Mouse (Mus musculus): ENCODE data around the gene Fcer1g. TPM values are rescaled to one million over a fixed set of nuclear protein-coding genes. Genes with fewer than 3 reads are reported as not detected.

Fcer1g gene
- polyA plus RNA-seq, 1 experiment from 2014 or later: 25.5 TPM

DNA sequence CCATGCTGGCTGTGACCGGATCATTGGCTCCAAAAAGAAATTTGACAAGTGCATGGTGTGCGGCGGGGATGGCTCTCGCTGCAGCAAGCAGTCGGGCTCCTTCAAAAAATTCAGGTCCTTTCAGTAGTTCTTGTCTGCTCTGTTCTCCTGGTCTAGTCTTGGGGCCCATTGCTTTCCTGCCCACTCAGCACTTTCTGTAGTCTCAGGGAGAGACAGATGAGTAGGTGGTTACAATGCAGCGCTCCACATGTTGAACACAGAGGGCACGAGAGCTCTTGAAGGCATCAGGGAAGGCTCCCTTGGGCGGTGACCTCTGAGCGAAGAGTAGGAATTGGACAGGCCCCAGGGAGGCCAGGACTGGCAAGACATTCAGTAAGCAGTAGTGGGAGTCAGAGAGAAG is 23.6 kb upstream of the Fcer1g start:
- Histone ChIP-seq H3K36me3 (ENCODE audit: control insufficient read depth, insufficient read depth, low read length) (no peaks in the 10 kb centered on the region), H3K4me3 (ENCODE audit: low read length) (no peak overlapping the region), H3K27ac (ENCODE audit: low read depth, low read length) (no peak overlapping the region), H3K9ac (ENCODE audit: low read depth, low read length) (no peak overlapping the region), H3K9me3 (ENCODE audit: control insufficient read depth, low read length) (no peaks in the 10 kb centered on the region), H3K4me1 (ENCODE audit: control insufficient read depth, insufficient read depth, low read depth, low read length) (peaks cover 6% of the 10 kb centered on the region), H3K27me3 (replicated peaks; ENCODE audit: control insufficient read depth, insufficient read depth, low read length) (no peaks in the 10 kb centered on the region), H3K4me2 (ENCODE audit: low read length) (no peak overlapping the region)
- 86% methylated on average over 9 of the region's 9 CpGs for WGBS
- ATAC-seq: no peak

DNA sequence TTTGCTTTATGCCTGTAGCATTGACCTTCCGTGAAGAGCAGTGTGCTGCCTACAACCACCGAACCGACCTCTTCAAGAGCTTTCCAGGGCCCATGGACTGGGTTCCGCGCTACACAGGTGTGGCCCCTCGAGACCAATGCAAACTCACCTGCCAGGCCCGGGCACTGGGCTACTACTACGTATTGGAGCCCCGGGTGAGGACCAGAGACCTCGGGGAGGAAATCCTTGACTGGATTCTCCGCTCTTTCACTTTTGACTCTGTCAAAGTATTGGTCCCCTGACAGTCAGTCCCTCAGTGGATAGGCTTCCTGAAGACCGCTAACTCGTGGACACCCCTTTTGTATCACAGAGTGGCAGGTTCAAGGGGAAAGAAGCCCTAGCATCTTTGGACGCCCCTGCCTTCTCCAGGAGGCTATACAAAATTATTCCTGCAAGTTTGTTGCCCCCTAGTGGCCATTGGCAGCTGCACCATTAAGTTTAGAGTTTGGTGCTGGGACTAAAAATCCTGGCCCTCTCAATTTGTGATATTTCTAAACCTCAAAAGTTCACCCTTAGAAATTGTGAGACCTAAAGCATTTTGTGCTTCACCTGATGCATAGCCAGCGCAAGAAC is 22.9 kb upstream of the Fcer1g start:
- 70% methylated on average over 15 of the region's 15 CpGs for WGBS
- ATAC-seq: no peak

GRCm38 (mm10) chr1:171256095-171256818 is 22.1 kb upstream of the Fcer1g start:
- H3K4me2 ChIP-seq (ENCODE audit: low read length): no peak overlapping the region
- 92% methylated on average over 24 of the region's 24 CpGs for WGBS
- H3K4me3 ChIP-seq (ENCODE audit: low read length): no peak overlapping the region
- no peak for ATAC-seq
- peaks cover 13% of the 10 kb centered on the region for H3K4me1 ChIP-seq (ENCODE audit: control insufficient read depth, insufficient read depth, low read depth, low read length)
- H3K27me3 ChIP-seq (replicated peaks; ENCODE audit: control insufficient read depth, insufficient read depth, low read length): no peaks in the 10 kb centered on the region
- H3K36me3 ChIP-seq (ENCODE audit: control insufficient read depth, insufficient read depth, low read length): no peaks in the 10 kb centered on the region
- H3K9ac ChIP-seq (ENCODE audit: low read depth, low read length): no peak overlapping the region
- no peak overlapping the region for H3K27ac ChIP-seq (ENCODE audit: low read depth, low read length)
- no peaks in the 10 kb centered on the region for H3K9me3 ChIP-seq (ENCODE audit: control insufficient read depth, low read length)

More for the DNA sequence above, 22.9 kb upstream of the Fcer1g start:
- no peaks in the 10 kb centered on the region for H3K9me3 ChIP-seq (ENCODE audit: control insufficient read depth, low read length)
- no peaks in the 10 kb centered on the region for H3K36me3 ChIP-seq (ENCODE audit: control insufficient read depth, insufficient read depth, low read length)
- H3K27me3 ChIP-seq (replicated peaks; ENCODE audit: control insufficient read depth, insufficient read depth, low read length): no peaks in the 10 kb centered on the region
- peaks cover 6% of the 10 kb centered on the region for H3K4me1 ChIP-seq (ENCODE audit: control insufficient read depth, insufficient read depth, low read depth, low read length)
- H3K4me3 ChIP-seq (ENCODE audit: low read length): no peak overlapping the region
- no peak overlapping the region for H3K4me2 ChIP-seq (ENCODE audit: low read length)
- H3K27ac ChIP-seq (ENCODE audit: low read depth, low read length): no peak overlapping the region
- no peak overlapping the region for H3K9ac ChIP-seq (ENCODE audit: low read depth, low read length)

- Histone ChIP-seq H3K4me3 (ENCODE audit: low read length) (peak overlapping the region; percentile 37; the same call in 1 of the 2 replicates), H3K27ac (ENCODE audit: low read depth, low read length) (peak overlapping the region; percentile 70), H3K4me1 (ENCODE audit: control insufficient read depth, insufficient read depth, low read depth, low read length) (peaks cover 29% of the 10 kb centered on the region), H3K36me3 (ENCODE audit: control insufficient read depth, insufficient read depth, low read length) (no peaks in the 10 kb centered on the region), H3K9ac (ENCODE audit: low read depth, low read length) (peak overlapping the region; percentile 57), H3K27me3 (replicated peaks; ENCODE audit: control insufficient read depth, insufficient read depth, low read length) (no peaks in the 10 kb centered on the region), H3K4me2 (ENCODE audit: low read length) (peak overlapping the region; percentile 59), H3K9me3 (ENCODE audit: control insufficient read depth, low read length) (no peaks in the 10 kb centered on the region)
- WGBS: 50% methylated on average over 17 of the region's 17 CpGs
- ATAC-seq: no peak
Observed at GRCm38 (mm10) chr1:171252415-171252814, 18.2 kb upstream of the Fcer1g start.

GRCm38 (mm10) chr1:171251594-171252324 is 17.6 kb upstream of the Fcer1g start:
- Histone ChIP-seq H3K4me2 (ENCODE audit: low read length) (peak overlapping the region; percentile 59), H3K4me1 (ENCODE audit: control insufficient read depth, insufficient read depth, low read depth, low read length) (peaks cover 31% of the 10 kb centered on the region), H3K9ac (ENCODE audit: low read depth, low read length) (peak overlapping the region; percentile 57), H3K36me3 (ENCODE audit: control insufficient read depth, insufficient read depth, low read length) (no peaks in the 10 kb centered on the region), H3K27ac (ENCODE audit: low read depth, low read length) (peak overlapping the region; percentile 70), H3K27me3 (replicated peaks; ENCODE audit: control insufficient read depth, insufficient read depth, low read length) (no peaks in the 10 kb centered on the region), H3K9me3 (ENCODE audit: control insufficient read depth, low read length) (no peaks in the 10 kb centered on the region), H3K4me3 (ENCODE audit: low read length) (peak overlapping the region; percentile 37)
- ATAC-seq: no peak
- WGBS: 4% methylated on average over 13 of the region's 13 CpGs

DNA sequence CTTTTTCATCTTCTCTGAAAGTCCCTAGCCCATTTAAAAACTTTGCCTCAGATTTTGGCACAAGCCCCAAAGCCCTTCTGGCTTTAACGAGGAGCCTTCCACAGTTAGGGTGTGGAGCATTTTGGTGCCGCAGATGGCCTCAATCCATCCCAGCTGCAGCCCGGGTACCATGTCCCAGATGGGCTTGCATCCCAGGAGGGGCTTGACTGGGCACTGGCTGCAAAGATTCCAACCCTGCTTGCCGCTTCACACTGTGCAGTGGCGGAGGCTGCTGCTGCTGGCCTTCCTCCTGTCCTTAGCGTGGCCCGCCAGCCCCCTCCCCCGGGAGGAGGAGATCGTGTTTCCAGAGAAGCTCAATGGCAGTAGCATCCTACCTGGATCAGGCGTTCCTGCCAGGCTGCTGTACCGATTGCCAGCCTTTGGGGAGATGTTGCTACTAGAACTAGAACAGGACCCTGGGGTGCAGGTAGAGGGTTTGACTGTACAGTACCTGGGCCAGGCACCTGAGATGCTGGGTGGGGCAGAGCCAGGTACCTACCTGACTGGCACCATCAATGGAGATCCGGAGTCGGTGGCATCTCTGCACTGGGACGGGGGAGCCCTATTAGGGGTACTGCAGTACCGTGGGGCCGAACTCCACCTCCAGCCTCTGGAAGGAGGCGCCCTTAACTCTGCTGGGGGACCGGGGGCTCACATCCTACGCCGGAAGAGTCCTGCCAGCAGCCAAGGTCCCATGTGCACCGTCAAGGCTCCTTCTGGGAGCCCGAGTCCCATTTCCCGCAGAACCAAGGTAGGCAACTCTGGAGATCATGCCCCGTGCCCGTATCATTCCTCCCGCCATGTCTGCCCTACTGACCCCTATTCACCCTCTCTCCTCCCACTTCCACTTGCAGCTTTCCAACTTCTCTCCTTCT is 16.8 kb upstream of the Fcer1g start, which contains the start of gene Ndufs2:
Gene Ndufs2 (minus strand): TSS at position 709 of the 914 bp plus-strand sequence.
- Histone ChIP-seq H3K9me3 (ENCODE audit: control insufficient read depth, low read length) (no peaks in the 10 kb centered on the region), H3K4me1 (ENCODE audit: control insufficient read depth, insufficient read depth, low read depth, low read length) (peaks cover 35% of the 10 kb centered on the region), H3K27me3 (replicated peaks; ENCODE audit: control insufficient read depth, insufficient read depth, low read length) (no peaks in the 10 kb centered on the region), H3K9ac (ENCODE audit: low read depth, low read length) (peak within 1 kb of the TSS; percentile 57), H3K27ac (ENCODE audit: low read depth, low read length) (peak within 1 kb of the TSS; percentile 70), H3K4me2 (ENCODE audit: low read length) (peak within 1 kb of the TSS; percentile 59), H3K36me3 (ENCODE audit: control insufficient read depth, insufficient read depth, low read length) (no peaks in the 10 kb centered on the region), H3K4me3 (ENCODE audit: low read length) (peak within 1 kb of the TSS; percentile 37)
- ATAC-seq: peak; percentile 1; the same call in 1 of the 2 replicates
- 7% methylated on average over 24 of the region's 26 CpGs for WGBS

GRCm38 (mm10) chr1:171249913-171250600 is 15.9 kb upstream of the Fcer1g start, which contains the start of gene Adamts4:
Adamts4 (plus strand) TSS chr1:171250421.
- Histone ChIP-seq H3K9ac (ENCODE audit: low read depth, low read length) (peak within 1 kb of the TSS; percentile 55), H3K27me3 (replicated peaks; ENCODE audit: control insufficient read depth, insufficient read depth, low read length) (no peaks in the 10 kb centered on the region), H3K36me3 (ENCODE audit: control insufficient read depth, insufficient read depth, low read length) (no peaks in the 10 kb centered on the region), H3K4me3 (ENCODE audit: low read length) (peak within 1 kb of the TSS; percentile 37), H3K4me2 (ENCODE audit: low read length) (peak within 1 kb of the TSS; percentile 59), H3K27ac (ENCODE audit: low read depth, low read length) (peak within 1 kb of the TSS; percentile 64), H3K9me3 (ENCODE audit: control insufficient read depth, low read length) (no peaks in the 10 kb centered on the region), H3K4me1 (ENCODE audit: control insufficient read depth, insufficient read depth, low read depth, low read length) (peaks cover 39% of the 10 kb centered on the region)
- ATAC-seq: no peak
- 11% methylated on average over 5 of the region's 5 CpGs for WGBS
